ENCODE assay signal across 16 mouse cellular contexts in genomic region chr2:71340126-71340525, GRCm38 (mm10).
"Had no signal": no experiment of that assay in that cellular context is flagged by ENCODE, and none has a peak within 500 bp of the region (broad histone marks: within the 10 kb centered on the region; RNA-seq: fewer than 3 reads in every experiment).

No protein-coding gene starts in this region.

- H3K4me3 ChIP-seq: limb, embryonic 12.5 days; liver, embryonic 13.5 days; midbrain, embryonic 10.5 days; myocyte; neural tube, embryonic 15.5 days had no signal

- H3K27me3 ChIP-seq: limb, embryonic 12.5 days; liver, embryonic 13.5 days; neural tube, embryonic 15.5 days had no signal

- H3K9ac ChIP-seq: limb, embryonic 12.5 days; liver, embryonic 13.5 days; liver, postnatal 0 days; neural tube, embryonic 15.5 days had no signal

- DNase-seq: kidney, postnatal 36 days; layer of hippocampus, adult 9-11 months; layer of hippocampus, postnatal 36 days; liver; liver, embryonic 13.5 days; liver, postnatal 0 days; midbrain, embryonic 14.5 days; right cerebral cortex, adult 18-20 months; right cerebral cortex, postnatal 25 days; thymus, postnatal 4 days had no signal

- H3K4me2 ChIP-seq: limb, embryonic 12.5 days; liver, embryonic 13.5 days; neural tube, embryonic 15.5 days had no signal

- H3K27ac ChIP-seq: kidney, postnatal 0 days; limb, embryonic 12.5 days; liver, embryonic 13.5 days; midbrain, embryonic 10.5 days; neural tube, embryonic 15.5 days; stomach, postnatal 0 days had no signal

- ATAC-seq: liver, postnatal 0 days had no signal

- H3K9me3 ChIP-seq: liver, embryonic 13.5 days; neural tube, embryonic 15.5 days had no signal

- H3K4me1 ChIP-seq: limb, embryonic 12.5 days; midbrain, embryonic 10.5 days; neural tube, embryonic 15.5 days had no signal
